Mouse (Mus musculus) thymus, adult 2 months (tissue): ENCODE results near the gene Nfe2. TPM values are rescaled to one million over a fixed set of nuclear protein-coding genes. Genes with fewer than 3 reads are reported as not detected.
A peak's percentile ranks its signal among the peaks of the same experiment; 100 is the strongest.
"Not testable (repeated sequence)": the region's sequence is repeated elsewhere in the genome, so short reads cannot be mapped to it uniquely, and the experiment has no call there.

Experiments used
- DNase-seq: peaks from one replicate; pipeline ENCODE4 v3.0.0; 2021
- H3K27ac ChIP-seq: fragments of 200-500 bp; 2 replicates; pipeline ENCODE4 v1.5.1; 2012; ENCODE audit warnings: low read length, control low read depth; ENCODE audit not compliant: control insufficient read depth, insufficient read depth
- H3K27me3 ChIP-seq: fragments of 200-500 bp; 2 replicates; pipeline ENCODE4 v1.6.1; 2012; ENCODE audit warnings: mild to moderate bottlenecking, low read length, moderate library complexity, mixed read lengths; ENCODE audit not compliant: control insufficient read depth, insufficient read depth
- H3K36me3 ChIP-seq: fragments of 200-500 bp; 2 replicates; pipeline ENCODE4 v1.6.1; 2012; ENCODE audit warnings: mild to moderate bottlenecking, low read length, moderate library complexity; ENCODE audit not compliant: control insufficient read depth, insufficient read depth
- H3K4me1 ChIP-seq: fragments of 200-500 bp; replicated peaks from 2 replicates; pipeline ENCODE4 v1.6.1; 2012; ENCODE audit warnings: low read length; ENCODE audit not compliant: control insufficient read depth, insufficient read depth
- H3K4me3 ChIP-seq: fragments of 200-500 bp; 2 replicates; pipeline ENCODE4 v1.5.1; 2012; ENCODE audit warnings: mild to moderate bottlenecking, low read length, control low read depth, moderate library complexity; ENCODE audit not compliant: control insufficient read depth, insufficient read depth
- CTCF ChIP-seq: fragments of 200-500 bp; IDR thresholded peaks from 2 replicates; pipeline ENCODE4 v1.5.1; 2012; ENCODE audit warnings: mild to moderate bottlenecking, control low read depth, low read length, moderate library complexity, borderline replicate concordance; ENCODE audit not compliant: control insufficient read depth, poor library complexity, insufficient read depth; ENCODE audit errors: extremely low read depth
- POLR2A ChIP-seq: fragments of 200-500 bp; IDR thresholded peaks from 2 replicates; pipeline ENCODE4 v1.6.1; 2012; ENCODE audit warnings: mild to moderate bottlenecking, low read length, control low read depth, moderate library complexity; ENCODE audit not compliant: control insufficient read depth, poor library complexity, insufficient read depth; ENCODE audit errors: extremely low read depth
- WGBS: fragments of 180-500 bp; shearing (Covaris S2); methylation state at CpG from one replicate; pipeline ENCODE4 v1.1.7; 2018; 5-methylcytosine and 5-hydroxymethylcytosine counted together
- polyA plus RNA-seq: library from polyadenylated mRNA; depleted of rRNA; stranded (reverse); fragments of >200 nt; gene quantifications from 2 replicates; pipeline ENCODE4 v1.2.3, GENCODE M21; 2012

Gene Nfe2
- polyA plus RNA-seq, 1 experiment: 4.9 TPM

DNA sequence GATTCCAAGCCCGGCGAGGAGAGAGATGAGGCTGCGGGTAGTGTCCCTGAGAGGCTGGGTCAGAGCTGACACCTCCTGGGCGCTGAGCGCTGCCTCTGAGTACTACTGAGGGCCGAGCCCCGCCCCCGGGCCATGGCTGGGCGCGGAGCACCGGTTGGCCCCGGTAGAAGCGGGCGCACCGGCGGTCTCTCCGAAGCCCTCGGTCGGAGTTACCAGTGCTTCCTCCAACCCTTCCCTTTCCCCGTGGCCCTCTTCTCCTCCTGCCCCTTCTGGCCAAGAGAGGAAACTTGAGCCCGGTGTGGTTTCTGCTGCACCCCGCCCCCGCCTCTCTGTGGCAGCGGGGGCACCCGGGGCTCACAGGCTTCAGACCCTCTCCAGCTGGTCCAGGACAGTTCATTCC lies 3.0 kb downstream of the Nfe2 start:
- peak; percentile 41 for DNase-seq
- 2% methylated on average over 25 of the region's 25 CpGs for WGBS
- Histone ChIP-seq H3K4me3 (peak overlapping the region; percentile 44), H3K27ac (no peak overlapping the region), H3K36me3 (no peaks in the 10 kb centered on the region), H3K27me3 (no peaks in the 10 kb centered on the region), H3K4me1 (peaks cover 22% of the 10 kb centered on the region)
- TF ChIP-seq POLR2A: no peak
- TF ChIP-seq CTCF: peak; percentile 54; the same call in 1 of the 2 replicates

DNA sequence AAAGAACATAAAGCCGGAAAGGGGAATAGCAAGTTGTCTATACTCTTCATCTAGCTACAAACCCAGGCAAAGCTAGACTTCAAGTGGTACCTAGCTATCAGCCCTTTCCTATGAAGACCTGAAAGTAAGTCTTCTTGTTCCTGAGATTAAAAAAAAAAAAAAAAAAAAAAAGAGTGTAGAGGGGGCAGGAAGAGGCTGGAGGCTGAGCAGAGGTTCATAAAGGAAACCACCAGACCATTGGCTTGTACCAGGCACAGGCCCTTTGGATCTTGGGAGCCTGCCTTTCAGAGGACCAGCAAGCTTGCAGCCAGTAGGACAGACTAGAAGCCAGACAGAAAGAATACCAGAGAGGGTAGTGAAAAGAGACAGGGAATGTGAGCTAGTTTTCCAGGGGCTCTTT lies 4.9 kb downstream of the Nfe2 start:
- DNase-seq: no peak
- H3K27me3 ChIP-seq: no peaks in the 10 kb centered on the region
- H3K36me3 ChIP-seq: peaks cover 8% of the 10 kb centered on the region
- no peak overlapping the region for H3K27ac ChIP-seq
- WGBS: 32% methylated on average over 1 of the region's 1 CpGs
- TF ChIP-seq CTCF (no peak), POLR2A (no peak)
- peaks cover 17% of the 10 kb centered on the region for H3K4me1 ChIP-seq
- no peak overlapping the region for H3K4me3 ChIP-seq

DNA sequence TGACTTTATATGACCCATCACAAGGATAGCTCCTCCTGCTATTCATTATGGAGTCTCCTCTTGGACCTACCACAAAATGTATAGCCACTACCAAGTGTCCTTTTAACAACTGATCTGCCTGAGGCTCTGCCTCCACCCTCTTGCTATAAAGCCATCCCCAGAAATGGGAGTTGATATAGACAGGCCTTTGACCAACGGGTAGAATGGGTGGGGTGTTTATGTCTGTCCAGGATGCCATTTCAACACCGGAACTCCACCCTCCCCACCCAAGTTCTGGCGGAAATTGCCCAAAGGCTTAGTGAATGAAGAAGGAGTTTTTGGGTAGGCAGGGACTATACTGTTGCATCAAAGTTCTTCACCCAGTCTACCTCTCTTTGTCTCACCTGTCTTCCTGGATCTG lies 5.5 kb downstream of the Nfe2 start:
- DNase-seq: no peak
- Histone ChIP-seq H3K36me3 (peaks cover 15% of the 10 kb centered on the region), H3K4me1 (peaks cover 11% of the 10 kb centered on the region), H3K27me3 (no peaks in the 10 kb centered on the region), H3K27ac (no peak overlapping the region), H3K4me3 (no peak overlapping the region)
- 31% methylated on average over 3 of the region's 3 CpGs for WGBS
- no peak for TF ChIP-seq CTCF
- no peak for TF ChIP-seq POLR2A

DNA sequence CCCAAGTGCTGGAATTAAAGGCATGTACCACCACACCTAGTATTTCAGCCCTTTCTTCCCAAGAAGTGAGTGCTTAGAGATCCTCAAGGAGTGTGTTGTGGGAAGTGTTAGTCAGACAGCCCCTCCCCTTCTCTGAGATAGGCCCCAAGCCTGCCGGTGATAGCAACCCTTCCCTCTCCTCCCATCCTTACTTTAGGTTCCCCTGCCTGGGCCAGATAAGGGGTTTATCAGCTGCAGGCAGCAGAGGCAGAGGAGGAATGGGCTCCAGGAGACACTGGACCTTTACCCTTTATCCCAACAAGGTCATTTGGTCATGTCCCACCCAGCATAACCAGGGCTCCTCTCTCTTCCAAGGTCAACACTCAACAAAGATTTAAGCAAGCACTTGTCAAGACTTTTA lies 6.6 kb downstream of the Nfe2 start:
- peaks cover 25% of the 10 kb centered on the region for H3K36me3 ChIP-seq
- no peak overlapping the region for H3K27ac ChIP-seq
- no peak for DNase-seq
- no peak overlapping the region for H3K4me3 ChIP-seq
- WGBS: 48% methylated on average over 1 of the region's 1 CpGs
- no peaks in the 10 kb centered on the region for H3K27me3 ChIP-seq
- H3K4me1 ChIP-seq: peaks cover 11% of the 10 kb centered on the region
- no peak for TF ChIP-seq CTCF
- no peak for TF ChIP-seq POLR2A

DNA sequence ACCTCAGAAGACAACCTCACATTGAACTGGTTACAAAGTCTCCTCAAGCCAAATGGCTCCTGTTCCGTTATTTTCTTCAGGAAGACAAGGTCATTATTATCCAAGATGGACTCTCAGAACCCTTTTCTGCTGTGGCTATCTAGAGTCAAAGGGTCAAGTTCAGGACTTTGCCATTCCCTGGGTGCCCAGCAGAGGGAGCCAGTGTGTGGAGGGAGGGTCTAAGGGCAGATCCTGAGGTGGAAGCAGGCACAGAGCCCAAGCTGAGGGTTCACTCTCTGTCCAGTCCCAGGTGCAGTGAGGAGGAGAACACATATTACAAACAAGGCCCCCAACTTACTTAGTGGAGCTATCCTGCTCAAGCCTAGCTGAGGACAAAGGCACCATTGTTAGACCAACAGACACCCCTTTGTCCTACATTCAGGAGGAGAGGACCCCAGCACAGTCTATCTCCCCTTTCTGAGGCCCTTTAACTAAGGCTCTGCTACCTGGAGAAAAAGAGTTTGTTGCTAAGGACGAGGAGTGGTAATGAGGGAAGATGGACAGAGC lies 7.9 kb downstream of the Nfe2 start:
- Histone ChIP-seq H3K4me3 (no peak overlapping the region), H3K4me1 (peaks cover 8% of the 10 kb centered on the region), H3K36me3 (peaks cover 39% of the 10 kb centered on the region), H3K27ac (no peak overlapping the region), H3K27me3 (no peaks in the 10 kb centered on the region)
- TF ChIP-seq POLR2A (no peak), CTCF (peak; percentile 85; the same call in 1 of the 2 replicates)
- peak; percentile 82 for DNase-seq
- WGBS: 61% methylated on average over 2 of the region's 2 CpGs

DNA sequence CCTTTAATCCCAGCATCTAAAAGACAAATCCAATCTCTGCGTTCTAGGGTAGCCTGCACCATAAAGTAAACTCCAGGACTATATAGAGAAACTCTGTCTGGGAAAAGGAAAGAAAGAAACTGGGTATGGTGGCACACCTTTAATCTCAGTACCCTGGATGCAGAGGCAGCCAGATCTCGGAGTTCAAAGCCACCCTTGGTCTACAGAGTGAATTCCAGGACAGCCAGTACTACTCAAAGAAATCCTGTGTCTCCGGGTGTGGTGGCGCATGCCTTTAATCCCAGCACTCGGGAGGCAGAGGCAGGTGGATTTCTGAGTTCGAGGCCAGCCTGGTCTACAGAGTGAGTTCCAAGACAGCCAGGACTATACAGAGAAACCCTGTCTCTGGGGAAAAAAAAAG lies 8.7 kb downstream of the Nfe2 start:
- not testable (repeated sequence) for DNase-seq, H3K27me3 ChIP-seq, H3K4me3 ChIP-seq, H3K4me1 ChIP-seq, H3K27ac ChIP-seq
- H3K36me3 ChIP-seq: peaks cover 44% of the 10 kb centered on the region
- 95% methylated on average over 6 of the region's 6 CpGs for WGBS
